Mouse (Mus musculus): ENCODE results near the gene Gosr1. TPM values are rescaled to one million over a fixed set of nuclear protein-coding genes. Genes with fewer than 3 reads are reported as not detected.
"Not testable (repeated sequence)": the region's sequence is repeated elsewhere in the genome, so short reads cannot be mapped to it uniquely, and the experiment has no call there.

Gosr1 gene
- polyA plus RNA-seq, 1 experiment from 2014 or later, result 30.1 TPM

DNA sequence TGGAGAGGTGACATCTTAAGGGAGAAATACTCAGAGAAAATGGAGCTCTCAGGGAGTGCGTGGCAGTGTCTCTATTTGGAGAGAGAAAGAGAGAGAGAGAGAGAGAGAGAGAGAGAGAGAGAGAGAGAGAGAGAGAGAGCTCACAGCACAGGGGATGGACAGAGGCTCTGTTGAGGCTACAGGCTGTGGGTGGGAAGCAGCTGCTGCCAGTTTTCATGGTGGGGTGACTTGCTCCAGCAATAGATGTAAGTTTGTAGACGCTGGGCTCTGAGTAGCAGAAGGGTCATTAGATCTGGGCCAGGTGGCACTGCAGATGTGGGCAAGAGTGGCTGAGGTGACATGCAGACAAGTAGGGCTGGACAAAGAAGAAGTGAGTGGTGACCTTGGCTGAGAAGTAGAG lies 77.8 kb downstream of the Gosr1 start:
- H3K27ac ChIP-seq (ENCODE audit: low read depth, low read length), result no peak overlapping the region
- DNase-seq (ENCODE audit: low spot score) (no peak), ATAC-seq (ENCODE audit: insufficient read depth, low FRiP score, low TSS enrichment) (no peak)
- H3K36me3 ChIP-seq (ENCODE audit: control insufficient read depth, insufficient read depth, low read length), result no peaks in the 10 kb centered on the region
- H3K4me2 ChIP-seq (ENCODE audit: low read depth), result no peak overlapping the region
- H3K4me3 ChIP-seq (ENCODE audit: low read depth, low read length), result no peak overlapping the region
- H3K9me3 ChIP-seq (ENCODE audit: control insufficient read depth, low read length), result no peaks in the 10 kb centered on the region
- H3K9ac ChIP-seq (ENCODE audit: low read length), result no peak overlapping the region
- H3K27me3 ChIP-seq (ENCODE audit: control insufficient read depth, insufficient read depth, low read length), result no peaks in the 10 kb centered on the region
- H3K4me1 ChIP-seq (ENCODE audit: control insufficient read depth, insufficient read depth, low read length), result no peaks in the 10 kb centered on the region
- 66% methylated on average over 2 of the region's 2 CpGs for WGBS

DNA sequence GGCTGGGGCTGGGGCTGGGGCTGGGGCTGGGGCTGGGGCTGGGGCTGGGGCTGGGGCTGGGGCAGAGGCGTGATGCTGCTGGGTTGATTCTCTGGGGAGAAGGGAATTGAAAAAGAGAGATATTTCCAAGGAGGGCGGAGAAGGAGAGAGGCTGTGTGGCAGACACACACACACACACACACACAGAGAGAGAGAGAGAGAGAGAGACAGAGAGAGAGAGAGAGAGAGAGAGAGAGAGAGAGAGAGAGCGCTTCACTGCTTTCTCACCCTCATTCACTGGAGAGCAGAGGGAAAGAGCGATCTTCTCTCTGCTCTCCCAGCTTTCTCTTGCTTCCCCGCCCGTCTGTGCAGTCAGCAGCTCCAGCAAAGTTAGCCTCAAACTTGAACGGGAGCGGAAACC lies 83.9 kb downstream of the Gosr1 start, which contains the start of gene Trarg1:
TSS of gene Trarg1 (plus strand) at position 301 of the 400 bp plus-strand sequence.
- not testable (repeated sequence) for H3K4me2 ChIP-seq (ENCODE audit: low read depth); DNase-seq (ENCODE audit: low spot score); H3K4me1 ChIP-seq (ENCODE audit: control insufficient read depth, insufficient read depth, low read length); ATAC-seq (ENCODE audit: insufficient read depth, low FRiP score, low TSS enrichment); H3K27me3 ChIP-seq (ENCODE audit: control insufficient read depth, insufficient read depth, low read length); H3K27ac ChIP-seq (ENCODE audit: low read depth, low read length); H3K36me3 ChIP-seq (ENCODE audit: control insufficient read depth, insufficient read depth, low read length); H3K9me3 ChIP-seq (ENCODE audit: control insufficient read depth, low read length); H3K4me3 ChIP-seq (ENCODE audit: low read depth, low read length); H3K9ac ChIP-seq (ENCODE audit: low read length)
- WGBS, result 46% methylated on average over 7 of the region's 8 CpGs

Other genes with a start within 250 kb of the Gosr1 start
- 43.2 and 44.9 TPM in 2 replicates for gene Abr, start 141.3 kb downstream of the Gosr1 start, polyA plus RNA-seq (2014; fragmentation: Nextera tagmentation; extraction: Ambion mirVana)
- not detected in 2 replicates for gene Bhlha9, start 91.1 kb downstream of the Gosr1 start, polyA plus RNA-seq (2014; fragmentation: Nextera tagmentation; extraction: Ambion mirVana)
- gene Trarg1, start 83.8 kb downstream of the Gosr1 start, polyA plus RNA-seq (2014; fragmentation: Nextera tagmentation; extraction: Ambion mirVana), result 0.53 and 0.57 TPM in 2 replicates
- 14.7 and 16.9 TPM in 2 replicates for gene Cpd, start 83.4 kb upstream of the Gosr1 start, polyA plus RNA-seq (2014; fragmentation: Nextera tagmentation; extraction: Ambion mirVana)
- gene Tmigd1, start 138.6 kb upstream of the Gosr1 start, polyA plus RNA-seq (2014; fragmentation: Nextera tagmentation; extraction: Ambion mirVana), result 0.39 TPM in 1 of 2 replicates, not detected in the other
- 175 and 180 TPM in 2 replicates for gene Blmh, start 161.2 kb upstream of the Gosr1 start, polyA plus RNA-seq (2014; fragmentation: Nextera tagmentation; extraction: Ambion mirVana)
- gene Slc6a4, start 235.0 kb upstream of the Gosr1 start, polyA plus RNA-seq (2014; fragmentation: Nextera tagmentation; extraction: Ambion mirVana), result 0.47 and 1.5 TPM in 2 replicates